Mouse (Mus musculus) ES-E14 (cell line): Measurements from ENCODE around the gene Plce1.

Experiments used
- CHD2 ChIP-seq: IDR thresholded peaks from 2 replicates; pipeline ENCODE4 v1.6.1; 2014; ENCODE audit warnings: mild to moderate bottlenecking, low read depth, low read length, inconsistent platforms
- MAFK ChIP-seq: IDR thresholded peaks from 2 replicates; pipeline ENCODE4 v1.6.1; 2014; ENCODE audit warnings: mild to moderate bottlenecking, low read depth, low read length, inconsistent platforms; ENCODE audit not compliant: insufficient read depth
- ZNF384 ChIP-seq: IDR thresholded peaks from 2 replicates; pipeline ENCODE4 v1.6.1; 2012; ENCODE audit warnings: low read depth, low read length, inconsistent platforms

GRCm38 (mm10) chr19:38820186-38820804, 339.4 kb downstream of the Plce1 start:
- TF ChIP-seq ZNF384 (no peak), CHD2 (no peak), MAFK (no peak)
